Comparison of ENCODE assay signal across 8 mouse cellular contexts in the genomic region with DNA sequence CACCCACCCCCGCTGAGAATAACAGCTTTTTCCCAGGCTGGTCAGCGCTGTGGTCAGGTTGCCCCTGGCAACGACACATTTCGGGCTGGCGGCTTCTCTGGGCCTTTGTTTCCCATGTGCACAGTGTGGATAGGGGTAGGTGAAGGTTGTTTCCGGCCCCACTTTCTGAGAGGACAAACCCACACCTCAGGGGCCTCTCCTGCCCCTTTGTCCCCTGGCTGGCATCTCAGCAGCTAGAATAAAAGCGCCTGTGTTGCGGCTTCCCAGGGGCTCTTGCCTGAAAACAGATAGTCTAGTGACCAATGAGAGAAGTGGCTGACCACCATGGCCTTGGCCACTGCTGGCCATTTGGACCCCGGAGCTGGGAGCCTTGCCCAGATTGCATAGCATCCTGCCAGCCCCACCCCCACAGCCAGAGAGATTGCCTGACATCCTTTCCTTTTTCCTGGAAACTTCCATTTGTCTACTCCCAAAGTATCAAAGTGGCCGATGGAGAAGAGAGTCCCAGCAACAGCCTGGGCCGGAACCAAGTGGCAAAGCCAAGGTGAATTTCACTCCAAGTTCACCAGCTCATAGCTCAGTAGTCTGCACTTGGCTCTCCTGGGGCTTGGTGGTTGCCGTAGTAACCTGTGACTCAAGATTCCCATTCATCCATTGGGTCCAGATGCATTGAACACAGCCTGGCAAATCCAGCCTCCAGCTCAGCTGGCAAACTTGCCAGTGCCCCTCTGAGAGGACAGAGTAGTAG.
DNase-seq lines count a peak whose midpoint lies in the region; ATAC-seq and TF ChIP-seq lines count a peak whose summit lies in the region.

No protein-coding gene starts in this region.

- no peaks in the 10 kb centered on the region for H3K9me3 ChIP-seq in lung, embryonic 14.5 days (ENCODE audit: low read depth, low read length)
- no peaks in the 10 kb centered on the region for H3K9me3 ChIP-seq in stomach, postnatal 0 days (ENCODE audit: control insufficient read depth, low read length)
- H3K9me3 ChIP-seq in intestine, embryonic 16.5 days (ENCODE audit: control insufficient read depth, low read length): no peaks in the 10 kb centered on the region

- intact Hi-C loops in heart, postnatal 10 days (cut with DNase I): no loop called here

- no peak overlapping the region for H3K4me3 ChIP-seq in lung, embryonic 14.5 days (ENCODE audit: low read depth, low read length)
- H3K4me3 ChIP-seq in stomach, postnatal 0 days (ENCODE audit: low read depth, low read length): no peak overlapping the region
- H3K4me3 ChIP-seq in intestine, embryonic 16.5 days (ENCODE audit: low read length): no peak overlapping the region

- WGBS in lung, embryonic 14.5 days: 56% methylated on average over 12 of the region's 12 CpGs
- WGBS in stomach, postnatal 0 days: 74% methylated on average over 12 of the region's 12 CpGs
- 75% methylated on average over 12 of the region's 12 CpGs for WGBS in intestine, embryonic 16.5 days

- H3K36me3 ChIP-seq in lung, embryonic 14.5 days (ENCODE audit: insufficient read depth): no peaks in the 10 kb centered on the region
- H3K36me3 ChIP-seq in stomach, postnatal 0 days (ENCODE audit: control insufficient read depth, insufficient read depth, low read length): no peaks in the 10 kb centered on the region
- no peaks in the 10 kb centered on the region for H3K36me3 ChIP-seq in intestine, embryonic 16.5 days (ENCODE audit: control insufficient read depth, insufficient read depth, low read length)

- no peak for TF ChIP-seq CTCF in lung, embryonic 14.5 days (IDR thresholded peaks at IDR 0.05; ENCODE audit: low read depth)
- no peak for TF ChIP-seq CTCF in stomach, postnatal 0 days (IDR thresholded peaks at IDR 0.05; ENCODE audit: low read depth)

- H3K9ac ChIP-seq in lung, embryonic 14.5 days: no peak overlapping the region
- H3K9ac ChIP-seq in stomach, postnatal 0 days (ENCODE audit: low read length): no peak overlapping the region
- no peak overlapping the region for H3K9ac ChIP-seq in intestine, embryonic 16.5 days (ENCODE audit: low read depth, low read length)

- DNase-seq in lung, embryonic 14.5 days: peak; percentile 35
- no peak for DNase-seq in lung, postnatal 14 days
- peak; percentile 67 to 72 for DNase-seq in cerebellum, postnatal 14 days
- peak; percentile 28 to 34 for DNase-seq in heart, postnatal 10 days
- DNase-seq in left cerebral cortex, adult 8-10 months (ENCODE audit: low spot score in 2 of 2): peak; percentile 25 to 84
- DNase-seq in natural killer cell, adult 2 months (ENCODE audit: low spot score in 2 of 2): peak; percentile 78 to 94
- no peak for DNase-seq in stomach, postnatal 0 days (ENCODE audit: low spot score)

- no peak for TF ChIP-seq EP300 in stomach, postnatal 0 days (optimal IDR thresholded peaks at IDR 0.05)

- no peak overlapping the region for H3K4me2 ChIP-seq in lung, embryonic 14.5 days
- no peak overlapping the region for H3K4me2 ChIP-seq in stomach, postnatal 0 days (replicated peaks; ENCODE audit: low read depth)
- no peak overlapping the region for H3K4me2 ChIP-seq in intestine, embryonic 16.5 days (ENCODE audit: low read depth, low read length)

- H3K27ac ChIP-seq in lung, embryonic 14.5 days (ENCODE audit: low read depth): no peak overlapping the region
- no peak overlapping the region for H3K27ac ChIP-seq in stomach, postnatal 0 days (replicated peaks)
- H3K27ac ChIP-seq in intestine, embryonic 16.5 days (ENCODE audit: low read length): no peak overlapping the region

- no peak for ATAC-seq in lung, embryonic 14.5 days (ENCODE audit: insufficient read depth)
- no peak for ATAC-seq in stomach, postnatal 0 days (ENCODE audit: low FRiP score, low TSS enrichment)
- no peak for ATAC-seq in intestine, embryonic 16.5 days

- no peaks in the 10 kb centered on the region for H3K27me3 ChIP-seq in lung, embryonic 14.5 days (ENCODE audit: insufficient read depth, low read length)
- no peaks in the 10 kb centered on the region for H3K27me3 ChIP-seq in stomach, postnatal 0 days (ENCODE audit: control insufficient read depth, insufficient read depth, low read length)
- no peaks in the 10 kb centered on the region for H3K27me3 ChIP-seq in intestine, embryonic 16.5 days (replicated peaks; ENCODE audit: control insufficient read depth, insufficient read depth, low read length)

- H3K4me1 ChIP-seq in lung, embryonic 14.5 days (ENCODE audit: insufficient read depth): 0 out of 2 replicates have a peak, but pooled peaks cover 5% of the 10 kb centered on the region
- no peaks in the 10 kb centered on the region for H3K4me1 ChIP-seq in stomach, postnatal 0 days (replicated peaks; ENCODE audit: control insufficient read depth, insufficient read depth)
- H3K4me1 ChIP-seq in intestine, embryonic 16.5 days (ENCODE audit: control insufficient read depth, insufficient read depth, low read length): peaks cover 4% of the 10 kb centered on the region; the same call in 1 of the 2 replicates

Comparison
In these comparisons a context has a peak if more than half of its experiments do, and no peak if none do; other contexts are left out.
1. DNase-seq: peak in lung, embryonic 14.5 days (single experiment), cerebellum, postnatal 14 days (2 of 2), heart, postnatal 10 days (2 of 2), left cerebral cortex, adult 8-10 months (2 of 2) and natural killer cell, adult 2 months (2 of 2); none in lung, postnatal 14 days (single experiment) and stomach, postnatal 0 days (single experiment).